Mouse (Mus musculus): ENCODE measurements at regions not wholly inside any gene's neighbourhood (a gene's known extent, or its start where the extent isn't known, plus 50 kb on each side); places are given as distances from the start of the nearest gene placed in this dataset.

DNA sequence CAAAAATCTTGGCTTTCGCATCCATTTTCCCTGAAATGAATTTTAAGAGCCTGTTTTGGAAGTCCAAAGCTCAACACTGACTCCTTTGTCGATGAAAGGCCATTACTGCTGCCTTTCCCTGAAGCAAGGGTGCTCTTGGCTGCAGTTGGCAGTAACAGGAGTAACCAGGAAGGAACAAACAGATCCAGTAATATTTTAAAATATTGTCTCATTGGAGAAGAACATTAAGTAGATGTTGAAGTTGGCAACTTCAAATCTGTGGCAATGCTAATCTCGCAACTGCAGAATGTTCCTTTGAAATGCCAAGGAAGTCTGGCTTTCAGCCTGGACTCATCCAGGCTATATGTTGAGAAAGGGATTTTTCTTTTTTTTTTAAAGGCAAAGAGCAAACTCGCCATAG lies 154.3 kb upstream of the Lef1 start:
- H3K27me3 ChIP-seq (ENCODE audit: control insufficient read depth, insufficient read depth, low read length), result no peaks in the 10 kb centered on the region
- no peak overlapping the region for H3K4me3 ChIP-seq (ENCODE audit: low read depth, low read length)
- H3K27ac ChIP-seq (replicated peaks; ENCODE audit: low read depth, low read length), result no peak overlapping the region
- no peak for DNase-seq (ENCODE audit: low spot score)
- no peaks in the 10 kb centered on the region for H3K36me3 ChIP-seq (replicated peaks; ENCODE audit: control insufficient read depth, insufficient read depth, low read depth, low read length)
- no peak overlapping the region for H3K4me2 ChIP-seq (ENCODE audit: low read depth, low read length)
- WGBS, result 84% methylated on average over 4 of the region's 4 CpGs
- H3K4me1 ChIP-seq (ENCODE audit: control insufficient read depth, insufficient read depth, low read length), result no peaks in the 10 kb centered on the region
- no peak overlapping the region for H3K9ac ChIP-seq (replicated peaks; ENCODE audit: low read length)
- no peaks in the 10 kb centered on the region for H3K9me3 ChIP-seq (replicated peaks; ENCODE audit: control insufficient read depth, low read length)
- ATAC-seq (replicated peaks; ENCODE audit: insufficient number of reproducible peaks, low FRiP score, low TSS enrichment, low read depth), result no peak

GRCm38 (mm10) chr3:130951381-130951780 lies 158.9 kb upstream of the Lef1 start:
- no peak overlapping the region for H3K27ac ChIP-seq (replicated peaks; ENCODE audit: low read depth, low read length)
- H3K9ac ChIP-seq (replicated peaks; ENCODE audit: low read length), result no peak overlapping the region
- ATAC-seq (replicated peaks; ENCODE audit: insufficient number of reproducible peaks, low FRiP score, low TSS enrichment, low read depth) (no peak), DNase-seq (ENCODE audit: low spot score) (no peak)
- H3K4me2 ChIP-seq (ENCODE audit: low read depth, low read length), result no peak overlapping the region
- H3K4me3 ChIP-seq (ENCODE audit: low read depth, low read length), result no peak overlapping the region
- H3K4me1 ChIP-seq (ENCODE audit: control insufficient read depth, insufficient read depth, low read length), result no peaks in the 10 kb centered on the region
- no peaks in the 10 kb centered on the region for H3K36me3 ChIP-seq (replicated peaks; ENCODE audit: control insufficient read depth, insufficient read depth, low read depth, low read length)
- no peaks in the 10 kb centered on the region for H3K9me3 ChIP-seq (replicated peaks; ENCODE audit: control insufficient read depth, low read length)
- 48% methylated on average over 2 of the region's 2 CpGs for WGBS
- H3K27me3 ChIP-seq (ENCODE audit: control insufficient read depth, insufficient read depth, low read length), result no peaks in the 10 kb centered on the region

GRCm38 (mm10) chr3:130950872-130951271 lies 159.4 kb upstream of the Lef1 start:
- H3K4me3 ChIP-seq (ENCODE audit: low read depth, low read length), result no peak overlapping the region
- H3K27ac ChIP-seq (replicated peaks; ENCODE audit: low read depth, low read length), result no peak overlapping the region
- H3K36me3 ChIP-seq (replicated peaks; ENCODE audit: control insufficient read depth, insufficient read depth, low read depth, low read length), result no peaks in the 10 kb centered on the region
- H3K9ac ChIP-seq (replicated peaks; ENCODE audit: low read length), result no peak overlapping the region
- DNase-seq (ENCODE audit: low spot score) (no peak), ATAC-seq (replicated peaks; ENCODE audit: insufficient number of reproducible peaks, low FRiP score, low TSS enrichment, low read depth) (no peak)
- H3K9me3 ChIP-seq (replicated peaks; ENCODE audit: control insufficient read depth, low read length), result no peaks in the 10 kb centered on the region
- H3K4me1 ChIP-seq (ENCODE audit: control insufficient read depth, insufficient read depth, low read length), result no peaks in the 10 kb centered on the region
- H3K4me2 ChIP-seq (ENCODE audit: low read depth, low read length), result no peak overlapping the region
- WGBS, result 79% methylated on average over 6 of the region's 6 CpGs
- no peaks in the 10 kb centered on the region for H3K27me3 ChIP-seq (ENCODE audit: control insufficient read depth, insufficient read depth, low read length)

DNA sequence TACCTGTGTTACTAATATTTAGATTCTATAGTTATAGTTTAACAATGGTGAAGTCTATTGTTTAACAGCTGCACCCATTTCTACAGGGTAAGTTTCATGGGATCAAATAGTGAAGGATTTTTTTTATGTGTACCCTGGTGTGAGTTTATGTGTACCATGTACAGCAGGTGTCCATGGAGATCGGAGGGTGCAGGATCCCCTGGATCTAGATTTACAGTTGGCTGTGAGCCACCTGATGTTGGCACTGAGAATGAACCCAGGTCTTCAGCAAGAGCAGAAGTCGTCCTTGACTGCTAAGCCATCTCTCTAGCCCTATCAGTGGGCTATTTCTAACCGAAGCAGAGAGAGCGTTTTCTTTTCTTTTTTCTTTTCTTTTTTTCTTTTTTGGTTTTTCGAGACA lies 162.4 kb upstream of the Lef1 start:
- Histone ChIP-seq H3K36me3 (replicated peaks; ENCODE audit: control insufficient read depth, insufficient read depth, low read depth, low read length) (no peaks in the 10 kb centered on the region), H3K4me2 (ENCODE audit: low read depth, low read length) (no peak overlapping the region), H3K4me3 (ENCODE audit: low read depth, low read length) (no peak overlapping the region), H3K9me3 (replicated peaks; ENCODE audit: control insufficient read depth, low read length) (no peaks in the 10 kb centered on the region), H3K9ac (replicated peaks; ENCODE audit: low read length) (no peak overlapping the region), H3K27ac (replicated peaks; ENCODE audit: low read depth, low read length) (no peak overlapping the region), H3K27me3 (ENCODE audit: control insufficient read depth, insufficient read depth, low read length) (no peaks in the 10 kb centered on the region), H3K4me1 (ENCODE audit: control insufficient read depth, insufficient read depth, low read length) (no peaks in the 10 kb centered on the region)
- ATAC-seq (replicated peaks; ENCODE audit: insufficient number of reproducible peaks, low FRiP score, low TSS enrichment, low read depth), result no peak
- WGBS, result 95% methylated on average over 5 of the region's 5 CpGs
- DNase-seq (ENCODE audit: low spot score), result no peak

- 90% methylated on average over 4 of the region's 4 CpGs for WGBS
- Histone ChIP-seq H3K27me3 (ENCODE audit: control insufficient read depth, insufficient read depth, low read length) (no peaks in the 10 kb centered on the region), H3K4me2 (ENCODE audit: low read depth, low read length) (no peak overlapping the region), H3K36me3 (replicated peaks; ENCODE audit: control insufficient read depth, insufficient read depth, low read depth, low read length) (no peaks in the 10 kb centered on the region), H3K4me3 (ENCODE audit: low read depth, low read length) (no peak overlapping the region), H3K27ac (replicated peaks; ENCODE audit: low read depth, low read length) (no peak overlapping the region), H3K4me1 (ENCODE audit: control insufficient read depth, insufficient read depth, low read length) (no peaks in the 10 kb centered on the region), H3K9me3 (replicated peaks; ENCODE audit: control insufficient read depth, low read length) (no peaks in the 10 kb centered on the region), H3K9ac (replicated peaks; ENCODE audit: low read length) (no peak overlapping the region)
- ATAC-seq (replicated peaks; ENCODE audit: insufficient number of reproducible peaks, low FRiP score, low TSS enrichment, low read depth), result no peak
- no peak for DNase-seq (ENCODE audit: low spot score)
Measured at GRCm38 (mm10) chr3:130947277-130947606, 163.0 kb upstream of the Lef1 start.

- no peaks in the 10 kb centered on the region for H3K27me3 ChIP-seq (ENCODE audit: control insufficient read depth, insufficient read depth, low read length)
- peak overlapping the region; percentile 69 for H3K4me2 ChIP-seq (ENCODE audit: low read depth, low read length)
- H3K4me1 ChIP-seq (ENCODE audit: control insufficient read depth, insufficient read depth, low read length), result no peaks in the 10 kb centered on the region
- H3K9me3 ChIP-seq (replicated peaks; ENCODE audit: control insufficient read depth, low read length), result no peaks in the 10 kb centered on the region
- no peak overlapping the region for H3K27ac ChIP-seq (replicated peaks; ENCODE audit: low read depth, low read length)
- H3K36me3 ChIP-seq (replicated peaks; ENCODE audit: control insufficient read depth, insufficient read depth, low read depth, low read length), result no peaks in the 10 kb centered on the region
- no peak overlapping the region for H3K4me3 ChIP-seq (ENCODE audit: low read depth, low read length)
- WGBS, result 69% methylated on average over 14 of the region's 14 CpGs
- DNase-seq (ENCODE audit: low spot score) (no peak), ATAC-seq (replicated peaks; ENCODE audit: insufficient number of reproducible peaks, low FRiP score, low TSS enrichment, low read depth) (no peak)
- peak overlapping the region; percentile 66 for H3K9ac ChIP-seq (replicated peaks; ENCODE audit: low read length)
Measured at GRCm38 (mm10) chr3:130946576-130947276, 163.5 kb upstream of the Lef1 start.

GRCm38 (mm10) chr3:130945861-130946449 lies 164.3 kb upstream of the Lef1 start:
- Histone ChIP-seq H3K4me3 (ENCODE audit: low read depth, low read length) (peak overlapping the region; percentile 28), H3K27ac (replicated peaks; ENCODE audit: low read depth, low read length) (peak overlapping the region; percentile 74), H3K4me1 (ENCODE audit: control insufficient read depth, insufficient read depth, low read length) (no peaks in the 10 kb centered on the region), H3K36me3 (replicated peaks; ENCODE audit: control insufficient read depth, insufficient read depth, low read depth, low read length) (no peaks in the 10 kb centered on the region), H3K9me3 (replicated peaks; ENCODE audit: control insufficient read depth, low read length) (no peaks in the 10 kb centered on the region), H3K9ac (replicated peaks; ENCODE audit: low read length) (peak overlapping the region; percentile 66), H3K4me2 (ENCODE audit: low read depth, low read length) (peak overlapping the region; percentile 69), H3K27me3 (ENCODE audit: control insufficient read depth, insufficient read depth, low read length) (no peaks in the 10 kb centered on the region)
- peak; percentile 85 for ATAC-seq (replicated peaks; ENCODE audit: insufficient number of reproducible peaks, low FRiP score, low TSS enrichment, low read depth)
- peak; percentile 79 for DNase-seq (ENCODE audit: low spot score)
- under 1% methylated on average over 25 of the region's 25 CpGs for WGBS

- ATAC-seq (replicated peaks; ENCODE audit: insufficient number of reproducible peaks, low FRiP score, low TSS enrichment, low read depth), result no peak
- Histone ChIP-seq H3K27me3 (ENCODE audit: control insufficient read depth, insufficient read depth, low read length) (no peaks in the 10 kb centered on the region), H3K4me3 (ENCODE audit: low read depth, low read length) (no peak overlapping the region), H3K9ac (replicated peaks; ENCODE audit: low read length) (no peak overlapping the region; the same call in 1 of the 2 replicates), H3K27ac (replicated peaks; ENCODE audit: low read depth, low read length) (0 out of 2 replicates have a peak overlapping the region, but pooled peaks have one; percentile 28), H3K4me1 (ENCODE audit: control insufficient read depth, insufficient read depth, low read length) (no peaks in the 10 kb centered on the region), H3K36me3 (replicated peaks; ENCODE audit: control insufficient read depth, insufficient read depth, low read depth, low read length) (no peaks in the 10 kb centered on the region), H3K4me2 (ENCODE audit: low read depth, low read length) (peak overlapping the region; percentile 69), H3K9me3 (replicated peaks; ENCODE audit: control insufficient read depth, low read length) (no peaks in the 10 kb centered on the region)
- no peak for DNase-seq (ENCODE audit: low spot score)
- 8% methylated on average over 7 of the region's 7 CpGs for WGBS
Measured at GRCm38 (mm10) chr3:130945396-130945795, 164.9 kb upstream of the Lef1 start.
